Mouse (Mus musculus): ENCODE data around the gene Napsa. TPM values are rescaled to one million over a fixed set of nuclear protein-coding genes. Genes with fewer than 3 reads are reported as not detected.

The Napsa gene
- polyA plus RNA-seq, 1 experiment from 2014 or later = 2.1 TPM

DNA sequence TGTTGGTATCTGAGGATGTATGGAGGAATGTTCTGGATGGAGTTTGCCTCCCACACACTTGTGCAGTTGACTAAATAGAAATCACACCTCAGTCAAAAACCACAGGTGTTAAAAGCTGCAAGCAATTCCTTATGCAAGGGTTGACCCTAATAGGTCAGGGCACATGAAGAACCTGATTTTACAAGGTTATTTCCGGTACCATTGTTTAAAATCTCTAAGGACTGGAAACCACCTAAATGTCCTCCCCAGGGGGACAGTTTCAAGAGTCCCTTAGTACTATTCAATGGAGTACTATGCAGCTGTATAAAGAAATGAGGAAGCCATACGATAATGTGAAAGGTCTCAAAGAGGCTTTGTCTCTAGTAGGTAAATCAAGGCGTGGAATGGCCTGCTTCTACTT is 25.9 kb upstream of the Napsa start:
- Histone ChIP-seq H3K27me3 (no peaks in the 10 kb centered on the region), H3K4me2 (no peak overlapping the region), H3K4me3 (no peak overlapping the region), H3K36me3 (peaks cover 49% of the 10 kb centered on the region), H3K27ac (no peak overlapping the region), H3K4me1 (peaks cover 17% of the 10 kb centered on the region), H3K9me3 (no peaks in the 10 kb centered on the region), H3K9ac (no peak overlapping the region)
- ATAC-seq (ENCODE audit: insufficient number of reproducible peaks, low FRiP score, low TSS enrichment, low read depth) = no peak
- 98% methylated on average over 3 of the region's 3 CpGs for WGBS

- ATAC-seq (ENCODE audit: insufficient number of reproducible peaks, low FRiP score, low TSS enrichment, low read depth) = no peak
- Histone ChIP-seq H3K36me3 (peaks cover 49% of the 10 kb centered on the region), H3K27me3 (no peaks in the 10 kb centered on the region), H3K4me1 (peaks cover 17% of the 10 kb centered on the region), H3K27ac (no peak overlapping the region), H3K9ac (no peak overlapping the region; the same call in 1 of the 2 replicates), H3K4me2 (peak overlapping the region; percentile 87), H3K4me3 (peak overlapping the region; percentile 69; the same call in 1 of the 2 replicates), H3K9me3 (no peaks in the 10 kb centered on the region)
- 95% methylated on average over 13 of the region's 13 CpGs for WGBS
Measured at GRCm38 (mm10) chr7:44547041-44547440, 25.1 kb upstream of the Napsa start.

DNA sequence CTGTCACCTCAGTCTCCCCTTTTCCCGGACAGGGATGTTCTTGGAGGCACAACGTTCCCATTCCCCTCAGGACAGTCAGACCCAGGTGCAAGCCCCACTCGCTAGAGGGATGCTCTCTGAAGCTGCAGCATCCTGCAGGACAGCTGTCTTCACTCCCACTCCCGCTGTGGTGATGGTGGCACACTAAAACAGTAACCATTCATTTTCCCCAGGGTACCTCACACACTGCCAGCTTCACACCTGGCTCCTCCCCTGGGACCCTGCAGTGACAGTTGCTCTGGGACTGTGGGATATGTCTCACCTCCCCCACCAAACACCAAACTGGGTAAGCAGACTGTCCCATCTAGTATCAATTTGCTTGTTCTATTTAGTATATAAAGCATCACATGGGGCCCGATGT is 24.5 kb upstream of the Napsa start:
- Histone ChIP-seq H3K4me2 (peak overlapping the region; percentile 87), H3K9ac (peak overlapping the region; percentile 55), H3K4me3 (peak overlapping the region; percentile 69), H3K4me1 (peaks cover 22% of the 10 kb centered on the region), H3K27me3 (no peaks in the 10 kb centered on the region), H3K9me3 (no peaks in the 10 kb centered on the region), H3K36me3 (peaks cover 45% of the 10 kb centered on the region), H3K27ac (peak overlapping the region; percentile 87; the same call in 1 of the 2 replicates)
- 24% methylated on average over 5 of the region's 5 CpGs for WGBS
- no peak for ATAC-seq (ENCODE audit: insufficient number of reproducible peaks, low FRiP score, low TSS enrichment, low read depth)

DNA sequence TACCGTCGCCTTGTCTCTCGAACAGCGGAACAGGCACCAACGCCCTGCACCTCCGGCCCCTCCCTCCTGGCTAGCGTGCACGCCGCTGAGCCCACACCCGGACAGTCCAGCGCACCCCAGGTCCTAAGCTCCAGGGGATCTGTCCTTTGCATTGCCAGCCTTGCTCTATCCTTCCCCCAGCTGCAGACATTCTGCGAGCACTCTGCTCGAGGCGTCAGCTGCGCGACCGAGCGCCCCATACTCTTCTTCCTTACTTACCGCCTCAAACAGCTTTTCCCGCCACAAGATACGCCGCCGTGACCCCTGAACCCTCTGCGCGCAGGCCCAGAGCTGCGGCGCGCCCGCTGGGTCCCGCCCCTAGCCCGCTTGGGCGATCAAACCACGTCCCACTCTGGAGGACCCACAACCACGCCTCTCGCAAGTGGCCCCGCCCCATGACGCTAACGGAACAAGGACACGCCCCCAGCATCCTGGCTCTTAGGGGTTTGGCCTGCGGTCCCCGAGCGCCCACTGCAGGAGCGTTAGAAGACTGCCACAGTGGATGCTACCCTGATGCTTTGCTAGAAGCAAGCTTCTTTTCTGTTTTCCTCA is 23.6 kb upstream of the Napsa start, which contains the start of gene Pold1:
TSS of gene Pold1 (minus strand) at position 353 of the 591 bp plus-strand sequence.
- Histone ChIP-seq H3K27ac (peak within 1 kb of the TSS; percentile 87), H3K36me3 (peaks cover 40% of the 10 kb centered on the region), H3K9ac (peak within 1 kb of the TSS; percentile 55), H3K4me1 (peaks cover 28% of the 10 kb centered on the region), H3K27me3 (no peaks in the 10 kb centered on the region), H3K4me2 (peak within 1 kb of the TSS; percentile 87), H3K9me3 (no peaks in the 10 kb centered on the region), H3K4me3 (peak within 1 kb of the TSS; percentile 69)
- WGBS = under 1% methylated on average over 43 of the region's 43 CpGs
- peak; percentile 92 for ATAC-seq (ENCODE audit: insufficient number of reproducible peaks, low FRiP score, low TSS enrichment, low read depth)

GRCm38 (mm10) chr7:44549621-44550408 is 22.4 kb upstream of the Napsa start:
- no peak overlapping the region for H3K27ac ChIP-seq
- 93% methylated on average over 23 of the region's 23 CpGs for WGBS
- H3K27me3 ChIP-seq = no peaks in the 10 kb centered on the region
- ATAC-seq (ENCODE audit: insufficient number of reproducible peaks, low FRiP score, low TSS enrichment, low read depth) = no peak
- no peak overlapping the region for H3K9ac ChIP-seq
- no peak overlapping the region for H3K4me3 ChIP-seq
- H3K4me1 ChIP-seq = peaks cover 28% of the 10 kb centered on the region
- H3K36me3 ChIP-seq = peaks cover 40% of the 10 kb centered on the region
- no peaks in the 10 kb centered on the region for H3K9me3 ChIP-seq
- H3K4me2 ChIP-seq = no peak overlapping the region

DNA sequence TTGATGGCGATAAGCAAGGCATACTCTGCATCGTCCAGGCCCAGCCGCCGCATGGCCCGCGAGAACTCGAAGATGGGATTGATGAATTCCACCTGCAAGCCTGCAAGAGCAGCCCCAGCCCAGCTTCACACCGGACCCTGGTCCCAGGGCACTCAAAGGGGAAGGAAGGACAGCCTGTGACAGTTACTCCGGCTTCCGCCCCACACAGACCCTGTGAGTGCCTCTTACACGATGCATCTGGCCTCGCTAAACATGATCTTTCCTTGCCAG is 21.8 kb upstream of the Napsa start:
- Histone ChIP-seq H3K4me2 (no peak overlapping the region), H3K27ac (no peak overlapping the region), H3K27me3 (no peaks in the 10 kb centered on the region), H3K9me3 (no peaks in the 10 kb centered on the region), H3K4me3 (no peak overlapping the region), H3K9ac (no peak overlapping the region), H3K4me1 (peaks cover 28% of the 10 kb centered on the region), H3K36me3 (peaks cover 36% of the 10 kb centered on the region)
- ATAC-seq (ENCODE audit: insufficient number of reproducible peaks, low FRiP score, low TSS enrichment, low read depth) = no peak
- 94% methylated on average over 12 of the region's 12 CpGs for whole genome bisulfite sequencing

GRCm38 (mm10) chr7:44551301-44551700 is 20.9 kb upstream of the Napsa start:
- no peak for ATAC-seq (ENCODE audit: insufficient number of reproducible peaks, low FRiP score, low TSS enrichment, low read depth)
- H3K36me3 ChIP-seq = peaks cover 32% of the 10 kb centered on the region
- H3K4me2 ChIP-seq = no peak overlapping the region
- H3K27ac ChIP-seq = no peak overlapping the region
- H3K27me3 ChIP-seq = no peaks in the 10 kb centered on the region
- peaks cover 28% of the 10 kb centered on the region for H3K4me1 ChIP-seq
- H3K9me3 ChIP-seq = no peaks in the 10 kb centered on the region
- WGBS = 92% methylated on average over 21 of the region's 21 CpGs
- H3K9ac ChIP-seq = no peak overlapping the region
- no peak overlapping the region for H3K4me3 ChIP-seq

DNA sequence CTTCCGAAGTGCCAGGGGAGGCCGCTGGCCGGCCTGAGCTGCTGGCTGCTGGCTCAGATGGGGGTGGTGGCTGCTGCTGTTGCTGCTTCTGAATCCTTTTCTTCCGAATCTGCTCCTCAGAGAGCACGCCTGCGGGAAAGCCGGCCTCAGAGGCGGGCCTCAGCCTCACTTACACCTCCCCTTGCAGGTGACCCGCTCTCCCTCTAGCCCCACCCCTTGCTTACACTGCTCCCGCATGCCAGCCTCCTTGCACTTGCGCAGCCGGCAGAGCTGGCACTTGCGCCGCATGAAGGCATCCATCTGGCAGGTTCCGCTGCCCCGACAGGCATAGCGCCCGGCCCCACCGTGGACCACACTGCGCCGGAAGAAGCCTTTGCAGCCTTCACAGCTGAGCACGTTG is 20.4 kb upstream of the Napsa start:
- 77% methylated on average over 22 of the region's 22 CpGs for WGBS
- no peak overlapping the region for H3K4me3 ChIP-seq
- no peak for ATAC-seq (ENCODE audit: insufficient number of reproducible peaks, low FRiP score, low TSS enrichment, low read depth)
- H3K9me3 ChIP-seq = no peaks in the 10 kb centered on the region
- H3K9ac ChIP-seq = no peak overlapping the region
- H3K4me2 ChIP-seq = no peak overlapping the region
- H3K27me3 ChIP-seq = no peaks in the 10 kb centered on the region
- H3K4me1 ChIP-seq = peaks cover 27% of the 10 kb centered on the region
- H3K27ac ChIP-seq = no peak overlapping the region
- peaks cover 30% of the 10 kb centered on the region for H3K36me3 ChIP-seq

DNA sequence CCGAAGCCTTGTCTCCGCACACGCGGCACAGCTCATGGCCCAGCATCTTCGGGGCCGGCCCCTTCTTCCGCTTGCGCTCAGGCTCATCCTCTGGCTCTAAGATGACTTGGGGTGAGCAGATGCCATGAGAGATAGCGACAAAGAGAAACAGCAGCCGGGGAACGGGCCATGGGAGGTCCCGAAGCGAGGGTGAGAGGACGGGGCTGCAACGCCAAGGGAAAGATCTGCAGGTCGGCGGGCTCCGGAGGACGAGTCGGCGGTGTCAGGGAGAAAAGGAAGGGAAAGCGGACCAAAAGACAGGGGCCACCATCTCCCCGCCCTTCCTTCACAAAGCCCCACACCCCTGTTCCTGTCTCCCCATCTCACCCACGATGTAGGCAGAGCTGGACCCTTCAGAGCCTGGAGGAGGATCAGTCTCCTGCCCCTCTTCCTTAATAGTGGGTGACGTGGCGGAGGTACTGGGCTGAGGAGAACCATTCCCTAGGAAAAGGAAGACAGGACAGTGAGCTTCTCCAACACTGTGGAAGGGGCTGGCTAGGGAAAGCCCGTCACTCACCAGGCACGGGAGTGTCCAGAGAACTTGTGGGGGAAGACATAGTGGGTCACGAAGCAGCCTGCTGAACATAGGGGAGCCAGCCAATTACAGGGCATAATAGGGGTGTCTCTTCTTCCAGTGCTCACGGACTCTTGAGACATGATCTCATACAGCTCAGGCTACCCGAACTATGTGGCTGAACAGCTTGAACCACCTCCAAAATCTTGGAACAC is 19.9 kb upstream of the Napsa start:
- peaks cover 30% of the 10 kb centered on the region for H3K36me3 ChIP-seq
- no peaks in the 10 kb centered on the region for H3K27me3 ChIP-seq
- H3K27ac ChIP-seq = peak overlapping the region; percentile 100
- H3K4me2 ChIP-seq = peak overlapping the region; percentile 81
- no peaks in the 10 kb centered on the region for H3K9me3 ChIP-seq
- no peak overlapping the region for H3K9ac ChIP-seq
- no peak for ATAC-seq (ENCODE audit: insufficient number of reproducible peaks, low FRiP score, low TSS enrichment, low read depth)
- 88% methylated on average over 31 of the region's 31 CpGs for WGBS
- H3K4me1 ChIP-seq = peaks cover 21% of the 10 kb centered on the region
- H3K4me3 ChIP-seq = peak overlapping the region; percentile 97

GRCm38 (mm10) chr7:44553196-44553764 is 18.9 kb upstream of the Napsa start:
- H3K9me3 ChIP-seq = no peaks in the 10 kb centered on the region
- H3K4me2 ChIP-seq = peak overlapping the region; percentile 81
- ATAC-seq (ENCODE audit: insufficient number of reproducible peaks, low FRiP score, low TSS enrichment, low read depth) = peak; percentile 81
- H3K4me1 ChIP-seq = peaks cover 12% of the 10 kb centered on the region
- H3K27ac ChIP-seq = peak overlapping the region; percentile 100
- peak overlapping the region; percentile 97 for H3K4me3 ChIP-seq
- no peaks in the 10 kb centered on the region for H3K27me3 ChIP-seq
- H3K36me3 ChIP-seq = peaks cover 30% of the 10 kb centered on the region
- 1% methylated on average over 32 of the region's 32 CpGs for WGBS
- peak overlapping the region; percentile 67 for H3K9ac ChIP-seq

DNA sequence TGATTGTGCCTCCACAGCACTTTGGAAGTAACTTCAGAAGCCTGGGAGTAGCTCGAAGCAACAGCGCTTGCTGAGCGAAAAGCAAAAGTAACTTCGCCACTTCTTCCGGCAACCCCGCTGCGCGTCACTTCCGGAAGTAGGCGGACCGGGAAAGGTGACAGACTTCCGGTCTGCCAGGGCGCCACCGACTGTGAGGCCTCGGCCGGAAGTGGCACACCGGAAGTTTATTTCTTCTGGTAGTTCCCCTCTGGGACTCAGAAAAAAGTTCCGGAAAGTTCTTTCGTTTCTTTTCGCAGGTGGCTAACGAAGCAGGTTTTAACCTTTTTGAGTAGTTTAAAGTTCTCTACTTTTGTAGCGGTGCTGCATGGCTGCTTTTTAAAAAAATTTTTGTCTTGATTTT is 18.4 kb upstream of the Napsa start, which contains the start of gene Nr1h2:
TSS of gene Nr1h2 (minus strand) at position 126 of the 400 bp plus-strand sequence.
- Histone ChIP-seq H3K9ac (peak within 1 kb of the TSS; percentile 67), H3K27me3 (no peaks in the 10 kb centered on the region), H3K4me3 (peak within 1 kb of the TSS; percentile 97), H3K4me2 (peak within 1 kb of the TSS; percentile 81), H3K36me3 (peaks cover 30% of the 10 kb centered on the region), H3K4me1 (peaks cover 10% of the 10 kb centered on the region), H3K27ac (peak within 1 kb of the TSS; percentile 100), H3K9me3 (no peaks in the 10 kb centered on the region)
- WGBS = under 1% methylated on average over 22 of the region's 22 CpGs
- peak; percentile 77 for ATAC-seq (ENCODE audit: insufficient number of reproducible peaks, low FRiP score, low TSS enrichment, low read depth)

Data from limb, embryonic 15.5 days (tissue).